Mouse (Mus musculus) forebrain, embryonic 13.5 days (tissue): ENCODE measurements around the gene Hcn4. TPM values are rescaled to one million over a fixed set of nuclear protein-coding genes. Genes with fewer than 3 reads are reported as not detected.

ENCODE experiments used
- ATAC-seq: fragments of 200-750 bp; cut with Nextera tagmentation; 2 replicates; pipeline ENCODE4 v1.8.0; 2017
- H3K27ac ChIP-seq: fragments of 300-500 bp; sonication (generic); 2 replicates; pipeline ENCODE4 v1.5.1; 2015; ENCODE audit warnings: inconsistent platforms, mild to moderate bottlenecking, moderate library complexity
- H3K27me3 ChIP-seq: fragments of 300-500 bp; sonication (generic); 2 replicates; pipeline ENCODE4 v1.6.1; 2015; ENCODE audit warnings: mild to moderate bottlenecking, inconsistent platforms
- H3K36me3 ChIP-seq: fragments of 300-500 bp; sonication (generic); 2 replicates; pipeline ENCODE4 v1.6.1; 2015; ENCODE audit warnings: mild to moderate bottlenecking, inconsistent platforms; ENCODE audit not compliant: poor library complexity, severe bottlenecking
- H3K4me1 ChIP-seq: fragments of 300-500 bp; sonication (generic); 2 replicates; pipeline ENCODE4 v1.6.1; 2015; ENCODE audit warnings: inconsistent platforms
- H3K4me2 ChIP-seq: fragments of 300-500 bp; sonication (generic); 2 replicates; pipeline ENCODE4 v1.6.1; 2015; ENCODE audit warnings: inconsistent platforms, mild to moderate bottlenecking, moderate library complexity
- H3K4me3 ChIP-seq: fragments of 300-500 bp; sonication (generic); 2 replicates; pipeline ENCODE4 v1.5.1; 2015; ENCODE audit warnings: mild to moderate bottlenecking, inconsistent platforms
- H3K9ac ChIP-seq: fragments of 300-500 bp; sonication (generic); 2 replicates; pipeline ENCODE4 v1.6.1; 2015; ENCODE audit warnings: mild to moderate bottlenecking, inconsistent platforms
- H3K9me3 ChIP-seq: fragments of 300-500 bp; sonication (generic); replicated peaks from 2 replicates; pipeline ENCODE4 v1.6.1; 2016; ENCODE audit warnings: inconsistent platforms
- WGBS: fragments of 180-500 bp; shearing (Covaris S2); methylation state at CpG from one replicate; pipeline ENCODE4 v1.1.7; 2015; 5-methylcytosine and 5-hydroxymethylcytosine counted together
- polyA plus RNA-seq: library from polyadenylated mRNA; unstranded; fragments of >200 nt; fragmentation: Nextera tagmentation; extraction: Ambion mirVana; gene quantifications from 2 replicates; pipeline ENCODE4 v1.2.1, GENCODE M21; 2015

Hcn4 gene
- polyA plus RNA-seq, 1 experiment from 2014 or later, result 1.4 TPM

DNA sequence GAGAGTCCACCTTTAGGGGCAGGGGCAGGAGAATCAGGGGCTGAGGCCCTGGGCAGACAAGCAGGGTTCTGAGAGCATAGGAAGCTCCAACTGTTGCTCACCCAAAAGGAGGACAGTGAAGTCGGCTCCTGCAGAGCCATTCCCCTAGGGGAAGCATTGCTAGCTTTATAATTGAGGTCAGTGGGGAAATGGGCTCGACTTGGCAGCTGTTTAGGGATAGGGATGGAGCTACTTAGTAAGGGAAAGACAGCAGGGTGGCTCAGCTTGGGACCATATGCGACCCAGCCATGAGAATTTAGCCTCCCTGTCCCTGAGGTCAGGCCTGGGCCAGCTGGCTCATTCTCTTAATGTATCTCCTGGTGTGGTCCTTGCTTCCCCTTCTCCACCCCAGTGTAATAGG is 31.7 kb downstream of the Hcn4 start:
- ATAC-seq, result no peak
- WGBS, result 57% methylated on average over 3 of the region's 3 CpGs
- H3K27ac ChIP-seq, result no peak overlapping the region

GRCm38 (mm10) chr9:58859080-58859635 is 35.9 kb downstream of the Hcn4 start:
- ATAC-seq, result no peak; the same call in 1 of the 2 replicates
- Histone ChIP-seq H3K9me3 (no peaks in the 10 kb centered on the region), H3K27ac (no peak overlapping the region), H3K9ac (no peak overlapping the region), H3K36me3 (peaks cover 34% of the 10 kb centered on the region), H3K4me1 (peaks cover 18% of the 10 kb centered on the region), H3K4me3 (peak overlapping the region; percentile 12; the same call in 1 of the 2 replicates), H3K4me2 (peak overlapping the region; percentile 45), H3K27me3 (no peaks in the 10 kb centered on the region; the same call in 1 of the 2 replicates)
- 33% methylated on average over 30 of the region's 30 CpGs for WGBS

More for the DNA sequence above, 31.7 kb downstream of the Hcn4 start:
- H3K9ac ChIP-seq, result no peak overlapping the region
- no peak overlapping the region for H3K4me3 ChIP-seq
- H3K36me3 ChIP-seq, result peaks cover 26% of the 10 kb centered on the region; the same call in 1 of the 2 replicates
- H3K9me3 ChIP-seq, result no peaks in the 10 kb centered on the region
- H3K27me3 ChIP-seq, result no peaks in the 10 kb centered on the region
- H3K4me1 ChIP-seq, result peaks cover 18% of the 10 kb centered on the region
- H3K4me2 ChIP-seq, result no peak overlapping the region

DNA sequence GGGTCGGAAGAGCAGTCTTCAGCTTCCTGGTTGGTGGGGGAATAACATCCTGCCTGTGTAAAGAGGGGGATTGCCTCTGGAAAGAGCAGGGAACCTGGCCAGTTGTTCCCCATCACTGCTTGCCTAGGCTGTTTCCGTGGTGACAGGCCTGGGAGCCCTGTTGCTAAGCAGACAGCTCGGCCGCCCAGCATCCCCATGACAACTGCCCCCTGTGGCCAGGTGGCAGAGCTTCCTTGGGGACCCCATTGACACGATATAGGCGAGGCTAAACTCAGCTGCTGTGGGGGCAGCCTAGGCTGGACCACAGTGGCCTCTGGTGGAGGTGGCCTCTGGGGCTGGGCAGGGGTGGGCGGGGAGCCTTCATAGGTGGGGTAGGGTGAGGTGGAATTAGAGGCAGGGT is 40.6 kb downstream of the Hcn4 start:
- Histone ChIP-seq H3K4me3 (no peak overlapping the region), H3K36me3 (peaks cover 18% of the 10 kb centered on the region), H3K27ac (0 out of 2 replicates have a peak overlapping the region, but pooled peaks have one; percentile 6), H3K4me2 (no peak overlapping the region), H3K9me3 (no peaks in the 10 kb centered on the region), H3K4me1 (peaks cover 18% of the 10 kb centered on the region), H3K9ac (no peak overlapping the region), H3K27me3 (no peaks in the 10 kb centered on the region; the same call in 1 of the 2 replicates)
- peak; percentile 50; the same call in 1 of the 2 replicates for ATAC-seq
- WGBS, result 23% methylated on average over 7 of the region's 7 CpGs

- no peaks in the 10 kb centered on the region for H3K4me1 ChIP-seq
- ATAC-seq, result no peak
- no peak overlapping the region for H3K27ac ChIP-seq
- H3K4me2 ChIP-seq, result no peak overlapping the region
- H3K27me3 ChIP-seq, result no peaks in the 10 kb centered on the region
- H3K9me3 ChIP-seq, result no peaks in the 10 kb centered on the region
- no peak overlapping the region for H3K9ac ChIP-seq
- no peak overlapping the region for H3K4me3 ChIP-seq
- peaks cover 13% of the 10 kb centered on the region; the same call in 1 of the 2 replicates for H3K36me3 ChIP-seq
- WGBS, result 87% methylated on average over 10 of the region's 10 CpGs
Measured at GRCm38 (mm10) chr9:58871141-58871540, 47.9 kb downstream of the Hcn4 start.

DNA sequence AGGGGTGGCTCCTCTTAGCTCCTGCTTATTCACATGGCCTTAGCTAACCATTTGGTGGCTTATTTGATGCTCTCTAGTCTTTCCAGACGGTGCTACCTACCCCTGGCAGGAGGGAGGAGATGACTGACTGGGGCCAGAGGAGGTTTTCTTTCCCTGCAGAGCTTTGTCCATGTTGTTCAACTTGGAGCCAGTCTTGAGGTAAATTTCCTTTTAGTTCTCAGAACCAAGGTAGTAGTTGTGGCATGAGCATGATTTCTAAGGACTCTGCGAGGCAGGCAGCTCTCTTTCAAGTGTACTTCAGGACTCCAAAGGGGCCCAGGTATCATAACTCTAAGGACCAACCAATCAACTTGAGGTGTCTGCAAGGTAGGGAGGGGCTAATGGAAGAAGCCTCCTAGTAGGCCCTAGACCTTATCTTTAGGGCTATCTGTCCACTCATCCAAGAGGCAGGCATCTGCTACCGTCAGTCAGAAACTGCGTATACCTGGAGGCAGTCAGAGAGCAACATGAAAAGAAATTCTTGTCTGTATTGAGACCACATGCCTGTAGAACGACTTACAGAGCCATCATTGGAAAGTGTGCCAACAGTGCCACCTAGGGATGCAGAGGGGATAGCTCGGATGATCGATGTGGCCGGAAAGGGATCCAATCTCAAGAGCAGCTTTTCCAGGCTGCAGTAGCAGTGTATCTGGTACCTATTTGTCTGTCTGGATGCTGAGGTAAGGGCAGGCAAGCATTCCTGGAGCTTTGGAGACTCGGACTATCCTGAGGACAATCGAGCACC is 50.5 kb downstream of the Hcn4 start:
- Histone ChIP-seq H3K4me2 (no peak overlapping the region), H3K4me3 (no peak overlapping the region), H3K27ac (no peak overlapping the region), H3K9me3 (no peaks in the 10 kb centered on the region), H3K9ac (no peak overlapping the region), H3K4me1 (no peaks in the 10 kb centered on the region), H3K27me3 (no peaks in the 10 kb centered on the region), H3K36me3 (peaks cover 38% of the 10 kb centered on the region)
- peak; percentile 53 for ATAC-seq
- WGBS, result 50% methylated on average over 10 of the region's 10 CpGs

- 94% methylated on average over 4 of the region's 4 CpGs for WGBS
- peaks cover 43% of the 10 kb centered on the region for H3K36me3 ChIP-seq
Measured at GRCm38 (mm10) chr9:58874354-58874753, 51.1 kb downstream of the Hcn4 start.

GRCm38 (mm10) chr9:58875439-58875838 is 52.2 kb downstream of the Hcn4 start:
- Histone ChIP-seq H3K4me1 (no peaks in the 10 kb centered on the region), H3K4me3 (no peak overlapping the region), H3K4me2 (no peak overlapping the region), H3K9me3 (no peaks in the 10 kb centered on the region), H3K9ac (no peak overlapping the region), H3K27me3 (no peaks in the 10 kb centered on the region), H3K27ac (no peak overlapping the region), H3K36me3 (peaks cover 52% of the 10 kb centered on the region)
- no peak for ATAC-seq
- 95% methylated on average over 6 of the region's 6 CpGs for whole genome bisulfite sequencing

More at GRCm38 (mm10) chr9:58874354-58874753, 51.1 kb downstream of the Hcn4 start:
- no peaks in the 10 kb centered on the region for H3K27me3 ChIP-seq
- no peak overlapping the region for H3K27ac ChIP-seq
- no peak overlapping the region for H3K4me3 ChIP-seq
- no peaks in the 10 kb centered on the region for H3K9me3 ChIP-seq
- H3K4me2 ChIP-seq, result no peak overlapping the region
- no peak overlapping the region for H3K9ac ChIP-seq
- no peaks in the 10 kb centered on the region for H3K4me1 ChIP-seq
- no peak for ATAC-seq

DNA sequence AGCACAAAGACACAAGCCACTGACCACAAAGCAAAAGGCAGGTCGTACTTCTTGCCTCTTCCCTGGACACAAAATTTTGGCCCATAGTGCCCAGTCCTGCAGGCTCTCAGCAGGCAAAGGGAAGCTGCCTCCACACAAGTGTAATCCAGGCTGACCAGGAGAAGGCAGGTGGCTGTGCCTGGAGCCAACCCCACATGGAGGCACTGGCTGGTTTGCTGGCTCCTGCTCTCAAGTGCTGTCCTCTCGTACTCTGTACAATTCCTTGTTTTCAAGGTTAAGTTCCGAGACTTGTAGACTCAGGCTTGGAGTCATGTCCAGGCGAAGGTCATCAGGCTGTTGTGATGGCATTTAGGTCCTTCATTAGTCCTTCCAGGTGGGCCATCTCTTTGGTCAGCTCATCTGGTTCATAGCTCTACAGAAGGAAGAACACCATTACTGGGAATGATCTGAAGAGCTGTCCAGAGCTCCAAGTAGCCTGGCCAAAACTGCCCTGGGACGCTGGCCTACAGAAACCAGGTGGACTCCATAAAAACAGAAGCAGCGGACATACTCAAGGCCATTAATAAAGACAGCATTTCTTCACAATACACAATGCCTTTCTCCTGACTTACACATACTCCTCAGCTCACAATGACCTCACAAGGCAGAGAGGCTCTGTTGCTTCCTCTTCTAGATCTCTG is 53.9 kb downstream of the Hcn4 start:
- H3K9ac ChIP-seq, result no peak overlapping the region
- H3K4me2 ChIP-seq, result no peak overlapping the region
- no peaks in the 10 kb centered on the region for H3K4me1 ChIP-seq
- peaks cover 64% of the 10 kb centered on the region for H3K36me3 ChIP-seq
- no peaks in the 10 kb centered on the region for H3K9me3 ChIP-seq
- no peak overlapping the region for H3K27ac ChIP-seq
- WGBS, result 92% methylated on average over 6 of the region's 6 CpGs
- ATAC-seq, result no peak
- no peaks in the 10 kb centered on the region for H3K27me3 ChIP-seq
- no peak overlapping the region for H3K4me3 ChIP-seq

- no peaks in the 10 kb centered on the region for H3K27me3 ChIP-seq
- H3K4me2 ChIP-seq, result no peak overlapping the region
- no peak overlapping the region for H3K9ac ChIP-seq
- no peaks in the 10 kb centered on the region for H3K9me3 ChIP-seq
- no peak overlapping the region for H3K4me3 ChIP-seq
- no peak for ATAC-seq
- 93% methylated on average over 1 of the region's 1 CpGs for WGBS
- no peaks in the 10 kb centered on the region for H3K4me1 ChIP-seq
- H3K27ac ChIP-seq, result no peak overlapping the region
- H3K36me3 ChIP-seq, result peaks cover 83% of the 10 kb centered on the region
Measured at GRCm38 (mm10) chr9:58879836-58880235, 56.6 kb downstream of the Hcn4 start.

GRCm38 (mm10) chr9:58882686-58883085 is 59.5 kb downstream of the Hcn4 start:
- Histone ChIP-seq H3K36me3 (peaks cover 70% of the 10 kb centered on the region), H3K4me3 (no peak overlapping the region), H3K27ac (no peak overlapping the region), H3K9me3 (no peaks in the 10 kb centered on the region), H3K27me3 (no peaks in the 10 kb centered on the region), H3K9ac (no peak overlapping the region), H3K4me1 (no peaks in the 10 kb centered on the region), H3K4me2 (no peak overlapping the region)
- ATAC-seq, result no peak
- 30% methylated on average over 1 of the region's 1 CpGs for WGBS

- H3K36me3 ChIP-seq, result peaks cover 61% of the 10 kb centered on the region
- no peak overlapping the region for H3K4me3 ChIP-seq
- no peaks in the 10 kb centered on the region for H3K9me3 ChIP-seq
- H3K27me3 ChIP-seq, result no peaks in the 10 kb centered on the region
- 89% methylated on average over 12 of the region's 12 CpGs for WGBS
- H3K9ac ChIP-seq, result no peak overlapping the region
- no peak overlapping the region for H3K27ac ChIP-seq
- no peak overlapping the region for H3K4me2 ChIP-seq
- no peak for ATAC-seq
- no peaks in the 10 kb centered on the region for H3K4me1 ChIP-seq
Measured at GRCm38 (mm10) chr9:58889782-58890448, 66.7 kb downstream of the Hcn4 start.

- Histone ChIP-seq H3K9me3 (no peaks in the 10 kb centered on the region), H3K36me3 (peaks cover 58% of the 10 kb centered on the region), H3K9ac (no peak overlapping the region), H3K4me2 (no peak overlapping the region), H3K27ac (no peak overlapping the region), H3K4me3 (no peak overlapping the region), H3K27me3 (no peaks in the 10 kb centered on the region), H3K4me1 (no peaks in the 10 kb centered on the region)
- ATAC-seq, result no peak
- 93% methylated on average over 8 of the region's 8 CpGs for WGBS
Measured at GRCm38 (mm10) chr9:58890893-58891292, 67.7 kb downstream of the Hcn4 start.
